Mouse (Mus musculus) frontal cortex, postnatal 10 days (tissue): ENCODE results near the gene Ms4a6c.
"Not testable (repeated sequence)": the region's sequence is repeated elsewhere in the genome, so short reads cannot be mapped to it uniquely, and the experiment has no call there.

Source experiments
- DNase-seq, 2 experiments: peaks; one replicate each; pipeline ENCODE4 v3.0.0; 2022; ENCODE audit warnings: low spot score in 2 of 2, mixed read lengths in 1 of 2

Gene Ms4a6c

DNA sequence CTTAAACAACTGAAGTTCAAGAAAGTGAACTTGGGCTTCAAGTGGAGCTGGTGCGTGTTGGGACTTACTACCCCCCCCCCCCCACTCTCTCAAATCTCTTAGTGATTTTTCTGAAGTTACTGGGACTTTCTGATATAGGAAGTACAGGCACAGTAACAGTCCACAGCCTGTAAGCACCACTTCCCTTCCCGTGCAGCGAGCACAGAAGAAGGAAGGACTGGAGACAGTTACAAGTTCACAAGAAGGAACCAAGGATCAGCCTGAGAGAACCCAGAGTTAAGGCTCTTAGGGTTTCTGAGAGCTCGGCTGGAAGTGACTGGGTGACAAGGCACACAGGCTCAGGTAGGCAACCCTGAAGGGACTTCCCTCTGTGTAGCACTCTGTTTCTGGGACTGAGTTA lies at the start of gene Ms4a6c:
TSS of gene Ms4a6c (plus strand) at position 152 of the 400 bp plus-strand sequence.
- DNase-seq: not testable (repeated sequence)

DNA sequence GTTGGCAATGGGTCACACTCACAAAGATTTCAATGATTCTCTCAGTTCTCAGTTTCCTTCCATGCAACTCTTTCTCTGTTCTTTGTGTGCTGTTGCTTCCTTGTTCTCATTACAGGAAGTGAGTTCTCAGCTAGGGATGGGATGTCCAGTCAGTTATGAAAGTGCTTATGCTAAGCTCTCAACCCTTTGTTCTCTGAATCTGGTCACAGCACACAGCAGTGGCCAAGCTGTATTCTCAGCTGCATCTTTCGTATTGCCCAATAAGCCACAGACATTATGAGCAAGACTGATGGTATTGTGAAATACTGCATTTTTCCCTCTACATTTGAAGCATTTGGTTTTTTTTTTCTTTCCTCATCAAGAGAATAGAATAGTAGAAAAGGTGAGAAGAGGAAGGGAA lies 38.0 kb upstream of the Ms4a6c start:
- not testable (repeated sequence) for DNase-seq

- no peak for DNase-seq
These were observed 33.9 kb upstream of the Ms4a6c start for GRCm38 (mm10) chr19:11435058-11435834.

GRCm38 (mm10) chr19:11443338-11443737 lies 25.8 kb upstream of the Ms4a6c start, which contains the start of gene Ms4a4b:
Gene Ms4a4b, plus strand, starts transcription at chr19:11443553.
- DNase-seq: no peak

DNA sequence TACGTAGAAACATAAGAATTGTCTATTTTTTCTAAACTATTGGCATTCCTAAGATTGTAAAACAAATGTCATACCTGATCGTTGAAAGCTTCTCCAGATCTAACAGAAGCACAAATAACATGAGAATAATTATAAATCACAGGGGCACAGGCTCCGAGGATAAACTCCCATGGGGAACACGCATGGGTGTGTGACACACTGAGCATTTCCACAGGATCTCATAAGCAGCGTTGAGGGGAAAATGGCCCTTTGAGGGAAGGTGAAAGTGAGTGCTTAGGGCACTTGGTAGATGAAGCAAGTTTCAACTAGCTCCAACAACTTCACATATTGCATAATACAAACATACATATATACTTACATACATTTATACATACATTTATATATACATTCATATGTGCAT lies 25.2 kb upstream of the Ms4a6c start:
- DNase-seq: no peak

- DNase-seq: no peak
These were observed 21.9 kb upstream of the Ms4a6c start for GRCm38 (mm10) chr19:11447238-11447637.

- DNase-seq: not testable (repeated sequence)
These were observed 10.1 kb upstream of the Ms4a6c start for GRCm38 (mm10) chr19:11459041-11459440.

GRCm38 (mm10) chr19:11464795-11465194 lies 4.4 kb upstream of the Ms4a6c start:
- DNase-seq: not testable (repeated sequence)

DNA sequence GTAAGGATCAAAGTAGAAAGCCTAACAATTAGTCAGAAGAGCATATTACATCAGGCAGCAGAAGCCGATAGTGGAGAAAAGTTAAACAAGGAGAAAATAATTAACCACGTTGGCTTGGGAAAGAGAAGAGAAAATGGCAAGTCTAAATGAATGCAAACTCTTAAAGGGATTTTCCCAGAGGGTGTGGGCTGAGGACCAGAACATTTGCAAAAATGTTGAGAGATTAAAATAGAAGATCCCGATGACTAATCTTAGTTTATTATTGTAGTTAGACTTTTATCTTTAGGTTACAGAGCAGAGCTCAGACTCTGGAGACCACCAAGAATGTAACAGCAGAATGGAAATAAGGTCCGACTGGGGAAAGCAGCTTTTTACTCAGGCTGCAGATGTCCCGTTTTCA lies 2.7 kb upstream of the Ms4a6c start:
- no peak for DNase-seq

GRCm38 (mm10) chr19:11468361-11468760 lies 805 bp upstream of the Ms4a6c start:
- not testable (repeated sequence) for DNase-seq

DNA sequence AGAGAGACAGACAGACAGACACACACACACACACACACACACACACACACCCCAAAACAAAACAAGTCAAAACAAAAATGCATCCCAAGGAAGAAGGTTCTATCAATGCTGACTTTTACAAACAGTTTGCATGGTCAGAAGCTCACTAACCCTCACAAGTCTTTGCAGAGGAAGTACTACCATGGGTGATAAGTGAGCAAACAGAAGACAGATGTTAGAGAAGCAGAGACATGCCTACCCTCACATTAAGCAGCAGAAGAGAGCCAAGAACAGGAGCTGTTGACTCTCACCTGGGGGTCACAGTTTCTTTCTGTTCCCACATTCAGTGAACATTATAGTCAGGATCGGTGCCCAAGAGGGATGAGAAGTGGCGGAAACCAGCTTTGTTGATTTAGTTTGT lies 10.5 kb downstream of the Ms4a6c start:
- no peak for DNase-seq

GRCm38 (mm10) chr19:11482684-11483083 lies 13.5 kb downstream of the Ms4a6c start:
- DNase-seq: no peak

- no peak for DNase-seq
These were observed 14.8 kb downstream of the Ms4a6c start for GRCm38 (mm10) chr19:11483941-11484340.

DNA sequence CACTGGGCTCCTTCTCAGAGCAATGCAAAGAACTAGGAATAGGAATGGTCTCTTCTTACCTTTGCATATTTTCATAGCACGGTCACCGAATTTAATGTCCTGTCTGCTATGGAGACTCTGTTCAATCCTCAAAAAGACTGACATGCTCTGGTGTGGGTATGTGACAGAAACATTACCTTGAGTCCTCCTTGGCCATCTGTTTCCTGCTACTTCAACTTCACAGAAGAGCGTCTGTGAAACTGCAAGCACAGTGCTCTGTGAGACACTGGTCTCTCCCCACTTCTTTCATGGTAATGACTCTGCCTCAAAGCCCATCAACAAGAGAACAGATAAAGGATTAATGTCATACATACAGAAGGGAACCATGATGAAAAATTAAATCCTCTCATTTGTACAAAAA lies 15.2 kb downstream of the Ms4a6c start:
- DNase-seq: no peak

DNA sequence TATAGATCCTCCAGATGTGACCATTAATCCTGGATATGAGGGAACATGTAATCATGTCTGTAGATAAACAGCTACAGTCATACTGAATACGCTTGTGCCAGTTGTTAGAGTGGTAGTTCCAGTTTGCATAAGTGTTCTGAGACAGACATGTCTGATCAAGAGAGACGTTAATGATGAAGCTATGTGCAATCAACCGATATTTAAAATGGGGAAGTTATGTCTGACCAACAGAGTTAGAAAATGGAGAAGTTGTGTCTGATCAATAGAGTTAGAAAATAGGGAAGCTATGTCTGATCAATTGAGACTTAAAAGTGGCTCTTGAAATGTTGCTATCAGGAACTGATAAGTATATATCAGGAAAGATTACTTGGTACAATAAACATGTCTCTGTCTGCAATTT lies 16.1 kb downstream of the Ms4a6c start:
- DNase-seq: no peak

DNA sequence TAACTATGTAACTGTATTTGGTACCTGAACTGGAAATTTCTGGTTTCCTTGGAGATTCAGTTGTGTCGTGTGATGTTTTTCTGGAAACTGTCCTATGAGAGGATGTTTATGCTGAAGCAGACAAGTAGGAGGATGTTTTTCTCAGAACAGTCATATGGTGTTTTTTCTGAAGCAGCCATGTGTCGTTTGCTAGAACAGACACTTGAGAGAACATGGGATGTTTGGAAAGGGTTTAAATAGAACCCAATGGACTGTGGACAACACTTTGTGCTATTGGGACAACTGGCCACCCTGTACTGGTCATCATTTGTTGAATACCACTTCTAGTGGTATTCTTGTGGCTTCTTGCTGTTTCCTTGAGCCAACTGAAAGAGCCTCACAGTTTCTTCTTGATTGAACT lies 16.6 kb downstream of the Ms4a6c start, which contains the start of gene Gm8369:
TSS of gene Gm8369 (plus strand) at position 193 of the 400 bp plus-strand sequence.
- peak in 1 of 2 experiments; percentile 7 for DNase-seq

DNA sequence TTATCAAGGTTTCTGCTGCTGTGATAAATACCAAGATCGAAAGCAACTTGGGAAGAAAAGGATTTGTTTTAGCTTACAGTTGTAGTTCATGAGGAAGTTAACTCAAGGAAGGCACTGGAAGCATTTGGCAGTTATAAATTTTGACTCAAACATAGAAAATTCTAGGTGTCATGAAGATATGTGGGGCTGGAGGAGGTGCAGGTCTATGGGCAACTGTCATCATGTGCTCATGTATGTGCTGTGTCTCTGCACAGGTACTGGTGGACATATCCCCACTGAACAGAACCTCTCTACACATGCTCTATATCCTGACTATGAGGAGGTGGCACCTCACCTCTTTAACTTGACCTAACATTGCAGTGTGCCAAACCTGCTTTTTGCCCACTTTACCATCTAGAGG lies 17.4 kb downstream of the Ms4a6c start:
- DNase-seq: no peak

- no peak for DNase-seq
These were observed 22.4 kb downstream of the Ms4a6c start for GRCm38 (mm10) chr19:11491406-11492189.

- no peak for DNase-seq
These were observed 23.5 kb downstream of the Ms4a6c start for GRCm38 (mm10) chr19:11492671-11493070.

GRCm38 (mm10) chr19:11494519-11494918 lies 25.4 kb downstream of the Ms4a6c start:
- DNase-seq: no peak

GRCm38 (mm10) chr19:11496361-11496760 lies 27.2 kb downstream of the Ms4a6c start:
- no peak for DNase-seq

DNA sequence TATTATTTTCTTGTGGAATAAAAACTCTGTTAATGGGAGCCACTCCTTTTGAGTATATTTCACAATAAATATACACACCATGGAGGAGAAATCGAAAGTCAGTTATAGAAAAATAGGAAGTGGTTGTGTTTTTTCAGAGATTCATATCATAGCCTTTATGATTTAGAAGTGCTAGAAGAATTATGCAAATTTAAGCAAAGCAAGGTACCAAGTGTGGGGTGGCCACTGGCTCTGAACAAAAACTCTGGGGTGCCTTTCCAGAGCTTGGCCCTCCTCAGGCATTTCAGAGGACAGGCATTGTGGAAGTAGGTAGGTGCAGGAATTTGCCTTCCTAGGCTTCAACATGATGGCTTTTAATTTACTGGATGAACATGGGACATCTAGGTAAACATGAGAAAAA lies 28.1 kb downstream of the Ms4a6c start:
- DNase-seq: not testable (repeated sequence)

DNA sequence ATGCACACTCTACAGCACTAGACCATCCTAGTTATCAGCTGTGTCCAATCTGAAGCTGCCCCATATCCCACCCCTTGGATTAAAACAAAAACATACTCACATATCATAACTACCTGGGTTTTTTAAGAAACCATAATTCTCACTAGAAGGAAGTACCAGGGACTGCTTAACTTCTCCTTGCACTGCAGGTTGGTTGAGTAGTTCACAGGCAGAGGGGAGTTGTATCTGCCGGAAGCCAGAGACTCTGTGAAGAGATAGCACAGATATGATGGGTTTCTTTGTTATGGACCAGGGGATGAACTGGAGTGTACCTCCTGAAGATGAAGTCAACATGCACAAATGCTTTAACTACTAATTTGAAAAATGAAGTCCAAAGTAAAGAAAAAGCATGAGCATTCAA lies 31.6 kb downstream of the Ms4a6c start:
- DNase-seq: no peak
